Mouse (Mus musculus) kidney, adult 2 months (tissue): ENCODE results near the gene Epn2.

Source experiments
- CTCF ChIP-seq: fragments of 200-500 bp; conservative IDR thresholded peaks from 2 replicates; pipeline ENCODE4 v1.5.1; 2011; ENCODE audit warnings: low read depth, mild to moderate bottlenecking, control low read depth, low read length, moderate library complexity, mixed read lengths; ENCODE audit not compliant: insufficient read depth, insufficient read length
- POLR2A ChIP-seq: fragments of 200-500 bp; IDR thresholded peaks from one replicate; pipeline ENCODE4 v1.6.1; 2011; ENCODE audit warnings: low read depth, low read length, control low read depth

DNA sequence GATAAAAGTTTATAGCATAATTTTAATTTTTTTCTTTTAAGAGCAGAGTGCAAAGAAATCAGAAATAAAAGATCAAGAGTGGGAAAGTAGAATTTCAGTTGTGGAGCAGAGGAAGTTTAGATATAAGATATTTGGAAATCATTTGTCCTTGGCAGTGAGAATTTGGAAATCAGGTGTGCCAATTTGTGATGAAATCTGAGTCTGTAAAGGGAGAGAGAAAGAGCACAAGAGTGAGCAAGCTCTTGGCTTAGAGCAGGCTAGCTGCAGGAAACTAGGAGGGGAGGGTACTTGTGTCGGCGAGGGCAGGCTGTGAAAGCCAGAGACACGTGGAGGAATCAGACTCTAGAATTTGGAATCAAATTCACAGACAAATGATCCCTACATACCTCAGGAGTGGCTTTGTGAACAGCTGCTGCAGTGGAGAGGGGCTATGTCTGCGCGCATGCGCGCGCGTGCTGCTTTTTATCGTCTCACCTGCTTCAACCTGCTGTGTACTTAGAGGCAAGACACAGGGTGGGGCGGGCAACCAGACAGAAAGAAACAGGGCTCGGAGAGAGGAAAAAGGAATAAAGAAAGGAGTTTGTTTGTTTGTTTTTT lies 102.6 kb downstream of the Epn2 start:
- TF ChIP-seq POLR2A = no peak
- no peak for TF ChIP-seq CTCF
